Mouse (Mus musculus) left cerebral cortex, adult 8-10 months (tissue): ENCODE measurements around the gene Rps2. TPM values are rescaled to one million over a fixed set of nuclear protein-coding genes. Genes with fewer than 3 reads are reported as not detected.
A peak's percentile ranks its signal among the peaks of the same experiment; 100 is the strongest.
"Not testable (repeated sequence)": the region's sequence is repeated elsewhere in the genome, so short reads cannot be mapped to it uniquely, and the experiment has no call there.

Experiments used
- DNase-seq, 2 experiments: peaks; one replicate each; pipeline ENCODE4 v3.0.0; 2022; ENCODE audit warnings: low spot score in 2 of 2
- total RNA-seq, 4 experiments: library from RNA; stranded (reverse); gene quantifications; 2 replicates each; pipeline ENCODE4 v1.2.4; 2022

Rps2 gene
- total RNA-seq, 4 experiments from 2014 or later = 270 to 312 (median 290) TPM

GRCm38 (mm10) chr17:24701251-24701650, 16.7 kb upstream of the Rps2 start:
- no peak for DNase-seq

- DNase-seq = peak in 1 of 2 experiments; percentile 5
Measured at GRCm38 (mm10) chr17:24705821-24706220, 12.1 kb upstream of the Rps2 start.

- DNase-seq = peak; percentile 90 to 98
Measured at GRCm38 (mm10) chr17:24706982-24707800, 10.7 kb upstream of the Rps2 start, which contains the start of gene Tbl3. Gene Tbl3, minus strand, starts transcription at chr17:24707660.

- DNase-seq = peak in 1 of 2 experiments; percentile 6
Measured at GRCm38 (mm10) chr17:24707801-24708425, 10.0 kb upstream of the Rps2 start.

GRCm38 (mm10) chr17:24708646-24709045, 9.3 kb upstream of the Rps2 start:
- DNase-seq = no peak

GRCm38 (mm10) chr17:24715556-24715955, 2.4 kb upstream of the Rps2 start:
- no peak for DNase-seq

GRCm38 (mm10) chr17:24716166-24716682, 1.7 kb upstream of the Rps2 start:
- no peak for DNase-seq

GRCm38 (mm10) chr17:24718938-24719337, 1.0 kb downstream of the Rps2 start:
- not testable (repeated sequence) for DNase-seq

GRCm38 (mm10) chr17:24719494-24720222, 1.7 kb downstream of the Rps2 start:
- peak; percentile 96 to 99 for DNase-seq

- DNase-seq = not testable (repeated sequence)
Measured at GRCm38 (mm10) chr17:24720616-24721015, 2.7 kb downstream of the Rps2 start.

GRCm38 (mm10) chr17:24721383-24721955, 3.6 kb downstream of the Rps2 start:
- DNase-seq = not testable (repeated sequence)

- no peak for DNase-seq
Measured at GRCm38 (mm10) chr17:24722220-24722924, 4.5 kb downstream of the Rps2 start.

GRCm38 (mm10) chr17:24723122-24723880, 5.4 kb downstream of the Rps2 start:
- no peak for DNase-seq

- DNase-seq = no peak
Measured at GRCm38 (mm10) chr17:24723881-24724180, 5.9 kb downstream of the Rps2 start.

GRCm38 (mm10) chr17:24724184-24724583, 6.3 kb downstream of the Rps2 start, which contains the start of gene Ndufb10:
Gene Ndufb10, minus strand, starts transcription at chr17:24724478.
- DNase-seq = peak; percentile 92 to 94

- no peak for DNase-seq
Measured at GRCm38 (mm10) chr17:24725637-24726390, 7.9 kb downstream of the Rps2 start.

- no peak for DNase-seq
Measured at GRCm38 (mm10) chr17:24727618-24728017, 9.7 kb downstream of the Rps2 start, which contains the start of gene Rpl3l. Gene Rpl3l, plus strand, starts transcription at chr17:24727820.

- DNase-seq = no peak
Measured at GRCm38 (mm10) chr17:24728184-24728583, 10.3 kb downstream of the Rps2 start.

- no peak for DNase-seq
Measured at GRCm38 (mm10) chr17:24729067-24729466, 11.2 kb downstream of the Rps2 start.
